Mouse (Mus musculus) spleen, postnatal 14 days (tissue): Measurements from ENCODE around the gene H2-M10.5.
"Not testable (repeated sequence)": the region's sequence is repeated elsewhere in the genome, so short reads cannot be mapped to it uniquely, and the experiment has no call there.

ENCODE experiments used
- DNase-seq, 2 experiments: peaks; one replicate each; pipeline ENCODE4 v3.0.0; 2021 to 2022; ENCODE audit warnings: low spot score in 2 of 2

Gene H2-M10.5

DNA sequence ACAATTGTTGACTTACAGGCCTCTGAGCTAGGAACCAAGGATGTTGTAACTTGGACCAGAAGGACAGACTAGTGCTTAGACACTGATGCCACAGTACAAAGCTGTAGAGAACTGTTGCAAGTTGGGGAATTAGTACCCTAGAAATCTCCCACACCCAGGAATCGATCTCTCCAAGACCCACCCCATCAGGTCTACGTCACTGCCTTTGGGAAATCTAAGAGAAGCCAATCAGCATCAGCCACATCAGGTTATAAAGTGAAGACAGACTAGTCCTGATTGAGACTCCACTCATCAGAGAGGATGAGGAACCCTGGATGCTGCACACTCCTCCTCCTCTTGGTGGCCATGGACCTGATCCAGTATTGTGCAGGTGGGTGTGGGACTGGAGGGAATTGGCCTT is at the start of gene H2-M10.5:
H2-M10.5 (plus strand) TSS at position 301 of the 400 bp plus-strand sequence.
- DNase-seq: not testable (repeated sequence)

DNA sequence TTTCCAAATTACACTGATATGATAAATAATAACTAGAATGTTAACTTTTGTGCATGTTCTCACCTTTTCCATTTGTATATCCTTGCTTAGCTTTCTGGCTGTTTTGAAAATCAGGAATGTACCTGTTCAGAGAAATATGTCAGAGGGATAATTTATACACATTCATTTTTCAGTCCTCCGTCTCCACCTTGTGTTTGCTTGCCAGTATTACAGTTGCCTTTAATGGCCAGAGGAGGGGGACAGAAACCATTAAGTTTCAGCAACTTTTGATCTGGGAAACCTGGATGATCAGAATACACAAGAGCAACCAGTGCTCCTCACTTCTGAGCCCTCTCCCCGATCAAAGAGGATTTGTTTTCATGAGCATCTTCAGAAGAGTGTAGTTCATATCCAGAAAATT is 46.7 kb upstream of the H2-M10.5 start:
- no peak for DNase-seq

DNA sequence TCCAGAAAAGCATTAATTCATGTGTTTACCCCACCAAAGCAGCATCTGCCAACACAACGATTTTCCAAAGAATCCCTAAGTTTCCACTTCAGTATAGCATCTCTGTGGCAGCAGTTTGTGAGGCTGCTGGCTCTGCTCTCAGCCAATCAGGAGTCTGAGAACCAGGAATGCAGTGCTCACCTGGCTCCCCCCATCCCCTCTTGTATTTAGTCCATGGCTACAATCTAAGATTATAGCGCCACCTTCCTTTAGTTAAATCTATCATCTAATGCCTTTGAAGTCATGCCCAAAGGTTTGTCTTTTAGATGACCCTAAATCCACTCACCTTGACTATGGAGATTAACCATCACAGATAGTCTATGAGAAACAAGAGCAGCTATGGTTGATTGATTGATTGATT is 8.9 kb upstream of the H2-M10.5 start:
- DNase-seq: no peak

DNA sequence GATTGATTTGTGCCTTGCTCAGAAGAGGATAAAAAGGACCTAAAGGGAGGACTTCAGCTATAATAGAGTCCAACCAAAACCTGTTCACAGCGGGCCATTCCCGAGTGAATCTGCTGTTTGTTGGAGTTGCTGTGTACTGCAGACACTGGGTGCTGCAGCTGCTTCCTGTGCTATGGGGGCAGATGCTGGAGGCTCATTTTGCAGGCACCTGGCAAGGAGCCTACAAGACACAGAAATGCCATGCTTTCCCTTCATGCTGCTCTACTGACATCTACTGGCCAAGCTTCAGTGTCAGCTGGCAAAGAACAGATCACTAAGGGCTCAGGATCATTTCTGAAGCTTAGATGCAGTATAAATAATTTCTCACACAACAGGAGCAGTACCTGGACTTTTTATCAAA is 8.5 kb upstream of the H2-M10.5 start:
- DNase-seq: not testable (repeated sequence)

DNA sequence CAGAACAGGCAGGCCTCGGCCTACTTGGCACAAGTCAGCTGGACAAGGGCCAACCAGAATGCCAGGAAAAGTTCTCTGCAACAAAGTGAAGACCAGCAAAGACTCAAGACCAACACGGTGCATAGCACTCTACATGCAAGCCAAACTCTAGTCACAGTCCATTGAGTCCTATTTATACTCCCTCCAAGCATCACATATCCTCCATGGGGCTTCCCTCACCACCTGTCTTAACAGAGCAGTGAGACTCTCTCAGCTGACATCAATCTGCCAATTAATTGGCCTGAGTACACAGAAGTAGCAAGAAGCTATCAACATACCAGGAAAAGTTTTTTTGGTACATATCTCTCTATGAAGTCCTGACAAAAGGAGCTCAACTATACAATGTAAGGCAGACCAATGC is 7.3 kb upstream of the H2-M10.5 start:
- not testable (repeated sequence) for DNase-seq

DNA sequence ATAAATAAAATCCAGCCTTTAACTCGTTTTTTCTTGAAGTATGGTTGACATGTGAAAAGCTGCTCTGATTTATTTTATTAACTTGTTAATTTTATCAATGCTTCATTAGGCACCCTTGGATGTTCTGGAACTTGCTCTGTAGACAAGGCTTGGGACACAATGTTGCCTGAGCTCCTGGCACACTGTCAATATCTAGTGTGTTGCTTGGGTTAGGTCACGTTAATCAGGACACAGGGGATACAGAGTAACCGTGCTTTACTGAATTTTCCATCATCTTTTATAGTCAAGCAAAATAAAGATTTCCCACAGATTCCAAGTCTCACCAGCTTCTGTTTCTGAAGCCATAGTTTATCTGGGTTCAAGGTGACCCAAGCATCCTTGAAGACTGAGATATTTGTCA is 8.8 kb downstream of the H2-M10.5 start:
- DNase-seq: no peak

DNA sequence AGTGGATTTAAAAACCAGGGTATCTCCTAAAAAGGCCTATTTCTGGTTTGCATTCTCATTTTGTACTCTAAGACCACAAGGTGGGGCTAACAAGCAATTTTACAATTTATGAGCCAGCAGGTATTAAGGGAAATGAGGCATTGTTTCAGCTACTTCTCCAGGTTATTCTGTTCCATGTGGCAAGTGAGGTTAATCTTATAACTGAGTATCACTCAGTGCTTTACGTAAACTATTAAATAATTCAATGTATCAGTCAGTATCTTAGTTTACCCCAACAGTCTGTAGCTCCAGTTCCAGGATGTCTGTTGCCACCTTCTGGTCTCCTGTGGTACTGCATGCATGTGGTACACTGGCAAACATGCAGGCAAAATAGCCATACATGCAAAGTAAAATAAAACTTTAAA is 13.8 kb downstream of the H2-M10.5 start:
- DNase-seq: not testable (repeated sequence)

DNA sequence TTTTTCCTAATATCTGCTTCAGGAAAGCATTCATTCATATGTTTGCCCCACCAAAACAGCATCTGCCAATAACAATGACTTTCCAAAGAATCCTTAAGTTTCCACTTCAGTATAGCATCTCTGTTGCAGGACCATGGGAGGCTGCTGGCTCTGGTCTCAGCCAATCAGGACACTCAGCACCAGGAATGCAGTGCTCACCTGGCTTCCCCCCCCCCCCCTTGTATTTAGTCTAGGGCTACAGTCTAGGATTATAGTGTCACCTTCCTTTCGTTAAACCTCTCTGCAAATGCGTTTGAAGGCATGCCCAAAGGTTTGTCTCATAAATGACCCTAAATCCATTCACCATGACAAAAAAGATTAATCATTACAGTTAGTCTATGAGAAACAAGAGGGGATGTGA is 15.6 kb downstream of the H2-M10.5 start:
- DNase-seq: no peak

DNA sequence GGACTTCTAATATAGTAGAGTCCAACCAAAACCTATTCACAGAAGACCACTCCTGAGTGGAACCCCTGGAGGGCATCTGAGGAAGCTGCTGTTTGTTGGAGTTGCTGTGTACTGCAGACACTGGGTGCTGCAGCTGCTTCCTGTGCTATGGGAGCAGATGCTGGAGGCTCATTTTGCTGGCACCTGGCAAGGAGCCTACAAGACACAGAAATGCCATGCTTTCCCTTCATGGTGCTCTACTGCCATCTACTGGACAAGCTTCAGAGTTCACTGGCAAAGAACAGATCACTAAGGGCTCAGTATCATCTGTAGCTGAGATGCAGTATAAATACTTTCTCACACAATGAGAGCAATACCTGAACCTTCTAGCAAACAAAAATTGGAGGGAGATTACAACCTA is 16.1 kb downstream of the H2-M10.5 start:
- peak in 1 of 2 experiments; percentile 35 for DNase-seq

DNA sequence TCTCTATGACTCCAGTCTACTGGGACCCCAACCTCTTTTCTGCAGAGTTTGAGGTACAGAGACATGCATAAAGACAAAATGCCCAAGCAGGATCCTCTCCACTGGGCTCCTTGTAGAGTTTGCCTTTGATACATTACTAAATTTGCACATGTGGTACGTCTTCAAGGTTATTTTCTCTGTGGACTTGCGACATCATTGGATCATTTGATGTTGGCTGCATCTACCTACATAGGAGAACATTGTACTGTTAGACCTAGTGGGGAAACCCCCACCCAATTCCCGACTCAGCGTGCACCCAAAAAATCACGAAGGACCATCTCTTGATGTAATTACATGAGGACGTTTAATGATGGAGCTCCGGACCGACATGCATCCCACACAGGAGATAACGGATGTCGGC is 26.8 kb downstream of the H2-M10.5 start:
- no peak for DNase-seq

DNA sequence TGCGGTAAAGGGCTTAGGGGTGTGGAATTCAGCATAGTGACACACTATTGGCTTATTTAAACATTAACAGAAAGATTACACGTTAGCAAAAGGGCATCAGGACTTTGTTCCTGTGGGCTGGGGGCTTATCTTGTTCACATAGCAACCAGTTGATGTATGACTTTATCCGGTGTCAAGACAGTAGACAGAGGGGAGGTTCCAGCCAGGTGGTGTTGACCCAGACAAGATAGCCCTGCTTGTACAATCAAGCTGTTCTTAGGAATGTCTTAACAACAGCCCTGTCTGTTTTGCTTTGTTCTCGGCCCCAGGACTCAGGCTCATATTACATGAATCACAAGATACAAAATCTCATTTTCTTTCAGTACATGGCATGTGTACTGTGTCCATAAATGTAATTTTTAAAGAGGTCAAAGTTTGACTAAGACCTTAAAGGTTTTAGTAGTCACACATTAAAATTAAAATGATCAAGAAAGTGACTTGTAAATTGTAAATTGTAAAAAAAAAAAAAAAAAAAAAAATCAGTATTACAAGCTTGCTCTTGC is 27.3 kb downstream of the H2-M10.5 start:
- DNase-seq: not testable (repeated sequence)

DNA sequence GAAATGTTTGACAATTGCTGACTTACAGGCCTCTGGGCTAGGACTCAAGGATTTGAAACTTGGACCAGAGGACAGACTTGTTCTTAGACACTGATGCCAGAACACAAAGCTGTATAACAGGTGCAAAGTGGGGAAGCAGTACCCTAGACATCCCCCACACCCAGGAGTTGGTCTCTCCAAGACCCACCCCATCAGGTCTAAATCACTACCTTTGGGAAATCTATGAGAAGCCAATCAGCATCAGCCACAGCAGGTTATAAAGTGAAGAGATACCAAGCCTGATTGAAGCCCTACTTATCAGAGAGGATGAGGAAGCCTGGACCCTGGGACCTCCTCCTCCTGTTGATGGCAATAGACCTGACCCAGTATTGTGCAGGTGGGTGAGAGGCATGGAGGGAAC is 39.2 kb downstream of the H2-M10.5 start, which contains the start of gene H2-M10.6:
H2-M10.6 (plus strand) TSS at position 301 of the 400 bp plus-strand sequence.
- no peak for DNase-seq

DNA sequence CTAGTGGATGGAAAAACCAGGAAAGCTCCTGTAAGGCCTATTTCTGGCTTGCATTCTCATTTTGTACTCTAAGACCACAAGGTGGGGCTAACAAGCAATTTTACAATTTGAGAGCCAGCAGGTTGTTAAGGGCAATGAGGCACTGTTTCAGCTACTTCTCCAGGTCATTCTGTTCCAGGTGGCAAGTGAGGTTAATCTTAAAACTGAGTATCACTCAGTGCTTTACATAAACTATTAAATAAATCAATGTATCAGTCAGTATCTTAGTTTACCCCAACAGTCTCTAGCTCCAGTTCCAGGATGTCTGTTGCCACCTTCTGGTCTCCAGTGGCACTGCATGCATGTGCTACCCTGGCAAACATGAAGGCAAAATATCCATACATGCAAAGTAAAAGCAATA is 51.3 kb downstream of the H2-M10.5 start:
- DNase-seq: peak; percentile 35 to 40

DNA sequence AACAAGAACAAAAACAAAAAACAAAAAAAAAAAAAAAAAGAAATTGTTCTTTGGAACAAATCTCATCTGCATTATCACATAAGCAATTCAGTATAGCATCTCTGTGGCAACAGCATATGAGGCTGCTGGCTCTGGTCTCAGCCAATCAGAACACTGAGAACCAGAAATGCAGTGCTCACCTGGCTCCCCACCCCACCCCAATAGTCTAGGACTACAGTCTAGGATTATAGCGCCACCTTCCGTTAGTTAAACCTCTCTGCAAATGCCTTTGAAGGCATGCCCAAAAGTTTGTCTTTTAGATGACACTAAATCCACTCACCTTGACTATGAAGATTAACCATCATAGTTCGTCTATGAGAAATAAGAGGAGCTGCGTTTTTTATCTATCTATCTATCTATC is 52.8 kb downstream of the H2-M10.5 start:
- DNase-seq: no peak
